Mouse (Mus musculus) neutrophil, adult 65 days (primary cell): ENCODE results near the gene Top1. TPM values are rescaled to one million over a fixed set of nuclear protein-coding genes. Genes with fewer than 3 reads are reported as not detected.

Experiments
- total RNA-seq: library from RNA; stranded (reverse); gene quantifications from 2 replicates; pipeline ENCODE4 v1.2.4, GENCODE M21; 2023

Gene Top1
- total RNA-seq: 214 and 282 TPM in 2 replicates

GRCm38 (mm10) chr2:160645614-160646137 is at the start of gene Top1:
Gene Top1 (plus strand): TSS chr2:160645888.

GRCm38 (mm10) chr2:160731117-160731838 is 85.6 kb downstream of the Top1 start, which contains the start of gene Plcg1:
Gene Plcg1 (plus strand): TSS chr2:160731300.

Other genes with a start within 250 kb of the Top1 start
- gene Plcg1, start 85.4 kb downstream of the Top1 start, total RNA-seq: 5.4 and 6.6 TPM in 2 replicates
- gene Zhx3, start 227.1 kb downstream of the Top1 start, total RNA-seq: 3.8 and 5.1 TPM in 2 replicates
- not detected in 2 replicates for gene Lpin3, start 234.8 kb downstream of the Top1 start, total RNA-seq